Mouse (Mus musculus) heart, embryonic 13.5 days (tissue): ENCODE data around the gene Slc1a7. TPM values are rescaled to one million over a fixed set of nuclear protein-coding genes. Genes with fewer than 3 reads are reported as not detected.

Experiments
- ATAC-seq: fragments of 200-750 bp; cut with Nextera tagmentation; 2 replicates; pipeline ENCODE4 v1.8.0; 2017; ENCODE audit warnings: moderate TSS enrichment; ENCODE audit not compliant: insufficient number of reproducible peaks, low FRiP score, low TSS enrichment; ENCODE audit errors: extremely low read depth
- H3K27ac ChIP-seq: fragments of 300-500 bp; sonication (generic); replicated peaks from 2 replicates; pipeline ENCODE4 v1.5.1; 2015; ENCODE audit warnings: moderate library complexity, mild to moderate bottlenecking, inconsistent platforms
- H3K27me3 ChIP-seq: fragments of 300-500 bp; sonication (generic); replicated peaks from 2 replicates; pipeline ENCODE4 v1.6.1; 2015; ENCODE audit warnings: mild to moderate bottlenecking, inconsistent platforms
- H3K36me3 ChIP-seq: fragments of 300-500 bp; sonication (generic); 2 replicates; pipeline ENCODE4 v1.6.1; 2015; ENCODE audit warnings: mild to moderate bottlenecking, inconsistent platforms
- H3K4me1 ChIP-seq: fragments of 300-500 bp; sonication (generic); 2 replicates; pipeline ENCODE4 v1.6.1; 2015; ENCODE audit warnings: inconsistent platforms
- H3K4me2 ChIP-seq: fragments of 300-500 bp; sonication (generic); 2 replicates; pipeline ENCODE4 v1.6.1; 2015; ENCODE audit warnings: inconsistent platforms, mild to moderate bottlenecking, moderate library complexity
- H3K4me3 ChIP-seq: fragments of 300-500 bp; sonication (generic); 2 replicates; pipeline ENCODE4 v1.5.1; 2015; ENCODE audit warnings: moderate library complexity, mild to moderate bottlenecking, inconsistent platforms
- H3K9ac ChIP-seq: fragments of 300-500 bp; sonication (generic); 2 replicates; pipeline ENCODE4 v1.6.1; 2015; ENCODE audit warnings: inconsistent platforms, mild to moderate bottlenecking, moderate library complexity
- H3K9me3 ChIP-seq: fragments of 300-500 bp; sonication (generic); 2 replicates; pipeline ENCODE4 v1.6.1; 2016; ENCODE audit warnings: inconsistent platforms
- WGBS: fragments of 180-500 bp; shearing (Covaris S2); methylation state at CpG from one replicate; pipeline ENCODE4 v1.1.7; 2015; ENCODE audit warnings: mixed read lengths; 5-methylcytosine and 5-hydroxymethylcytosine counted together
- polyA plus RNA-seq: library from polyadenylated mRNA; unstranded; fragments of >200 nt; fragmentation: Nextera tagmentation; extraction: Ambion mirVana; gene quantifications from 2 replicates; pipeline ENCODE4 v1.2.1, GENCODE M21; 2015

The Slc1a7 gene
- polyA plus RNA-seq, 1 experiment from 2014 or later, result not detected

DNA sequence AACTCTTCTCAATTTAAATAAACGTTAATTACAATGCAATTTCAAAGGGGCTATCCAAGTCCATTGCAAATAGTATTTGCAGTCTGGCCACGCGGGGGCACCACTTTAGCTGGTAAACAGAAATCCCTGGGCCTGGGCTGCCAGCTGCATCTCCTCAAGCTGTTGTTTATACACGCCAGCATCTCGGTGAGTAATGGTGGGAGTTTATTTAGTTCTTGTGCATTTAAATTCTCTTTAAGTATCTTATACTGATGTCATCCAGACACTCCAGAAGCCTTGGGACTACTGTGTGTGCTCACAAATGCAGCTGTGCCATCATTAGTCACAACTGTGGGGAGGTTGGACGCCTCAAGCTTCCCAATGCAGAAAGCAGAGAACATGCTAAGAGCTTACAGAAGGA, 30.8 kb upstream of the Slc1a7 start:
- Histone ChIP-seq H3K4me1 (no peaks in the 10 kb centered on the region), H3K4me2 (no peak overlapping the region), H3K4me3 (no peak overlapping the region), H3K27ac (no peak overlapping the region), H3K9ac (no peak overlapping the region), H3K27me3 (no peaks in the 10 kb centered on the region; the same call in 1 of the 2 replicates), H3K9me3 (no peaks in the 10 kb centered on the region), H3K36me3 (no peaks in the 10 kb centered on the region)
- 21% methylated on average over 6 of the region's 6 CpGs for WGBS
- no peak for ATAC-seq

DNA sequence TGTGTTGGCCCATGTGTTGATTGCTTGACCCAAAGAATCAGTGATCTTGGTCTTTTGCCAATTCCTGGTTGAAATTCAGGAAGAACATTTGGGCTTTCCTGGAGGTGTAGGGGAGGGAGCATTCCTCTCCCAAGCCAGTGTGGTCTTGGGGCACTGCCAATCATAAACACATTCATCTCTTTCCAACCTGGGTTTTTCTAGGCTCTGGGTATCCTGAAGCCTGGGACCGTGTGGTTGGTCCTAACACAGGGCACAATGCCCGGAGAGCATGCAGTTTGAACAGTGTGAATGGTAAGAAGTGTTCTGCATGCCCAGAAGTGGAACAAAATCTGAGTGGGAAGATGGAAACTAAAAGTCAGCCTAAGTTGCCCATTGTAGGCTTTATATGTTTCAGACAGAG, 30.0 kb upstream of the Slc1a7 start:
- H3K4me2 ChIP-seq, result no peak overlapping the region
- ATAC-seq, result no peak
- no peaks in the 10 kb centered on the region for H3K4me1 ChIP-seq
- no peak overlapping the region for H3K9ac ChIP-seq
- WGBS, result 73% methylated on average over 2 of the region's 2 CpGs
- no peak overlapping the region for H3K27ac ChIP-seq
- H3K4me3 ChIP-seq, result no peak overlapping the region
- H3K27me3 ChIP-seq, result no peaks in the 10 kb centered on the region; the same call in 1 of the 2 replicates
- H3K9me3 ChIP-seq, result no peaks in the 10 kb centered on the region
- no peaks in the 10 kb centered on the region for H3K36me3 ChIP-seq

DNA sequence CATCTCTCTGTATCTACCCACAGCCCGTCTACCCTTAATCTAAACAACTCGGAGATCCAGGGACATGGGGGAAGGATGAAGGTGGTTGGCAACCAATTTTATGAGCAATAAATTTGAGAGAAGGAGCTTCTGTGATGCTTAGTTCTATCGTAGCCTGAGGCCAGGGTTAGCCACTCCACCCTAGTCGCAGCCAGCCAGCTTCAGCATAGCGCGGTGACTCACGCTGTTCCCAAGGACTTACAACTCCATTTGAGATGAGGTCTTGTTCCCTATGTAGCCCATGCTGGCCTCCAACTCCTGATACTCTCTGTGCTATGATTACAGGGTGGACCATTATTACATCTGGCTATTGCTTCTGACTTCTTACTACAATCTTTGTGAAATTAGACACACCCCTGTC, 25.4 kb upstream of the Slc1a7 start:
- 85% methylated on average over 7 of the region's 7 CpGs for WGBS
- Histone ChIP-seq H3K27ac (no peak overlapping the region), H3K27me3 (no peaks in the 10 kb centered on the region; the same call in 1 of the 2 replicates), H3K4me1 (peaks cover 3% of the 10 kb centered on the region; the same call in 1 of the 2 replicates), H3K4me2 (no peak overlapping the region), H3K9me3 (no peaks in the 10 kb centered on the region), H3K36me3 (no peaks in the 10 kb centered on the region), H3K9ac (no peak overlapping the region), H3K4me3 (no peak overlapping the region)
- ATAC-seq, result no peak

DNA sequence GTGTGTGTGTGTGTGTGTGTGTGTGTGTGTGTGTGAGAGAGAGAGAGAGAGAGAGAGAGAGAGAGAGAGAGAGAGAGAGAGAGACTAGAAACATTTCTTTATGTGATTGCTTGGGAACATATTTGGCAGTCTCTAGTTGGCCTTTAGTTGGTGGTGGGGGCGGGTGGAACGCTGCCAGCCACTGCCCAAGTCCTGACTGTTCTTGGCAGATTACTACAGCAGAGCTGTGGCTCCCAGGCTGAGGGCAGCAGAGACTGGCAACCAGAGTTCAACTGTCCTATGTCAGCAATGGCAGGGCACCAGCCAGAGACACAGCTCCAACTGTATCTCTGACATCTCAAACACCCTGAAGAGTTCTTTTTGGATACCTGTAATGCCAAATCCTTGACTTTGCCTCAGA, 24.0 kb upstream of the Slc1a7 start:
- Histone ChIP-seq H3K9ac (no peak overlapping the region), H3K27ac (no peak overlapping the region), H3K4me2 (no peak overlapping the region), H3K4me1 (peaks cover 8% of the 10 kb centered on the region; the same call in 1 of the 2 replicates), H3K36me3 (no peaks in the 10 kb centered on the region), H3K4me3 (no peak overlapping the region), H3K9me3 (no peaks in the 10 kb centered on the region), H3K27me3 (no peaks in the 10 kb centered on the region; the same call in 1 of the 2 replicates)
- ATAC-seq, result no peak
- WGBS, result 53% methylated on average over 2 of the region's 2 CpGs

DNA sequence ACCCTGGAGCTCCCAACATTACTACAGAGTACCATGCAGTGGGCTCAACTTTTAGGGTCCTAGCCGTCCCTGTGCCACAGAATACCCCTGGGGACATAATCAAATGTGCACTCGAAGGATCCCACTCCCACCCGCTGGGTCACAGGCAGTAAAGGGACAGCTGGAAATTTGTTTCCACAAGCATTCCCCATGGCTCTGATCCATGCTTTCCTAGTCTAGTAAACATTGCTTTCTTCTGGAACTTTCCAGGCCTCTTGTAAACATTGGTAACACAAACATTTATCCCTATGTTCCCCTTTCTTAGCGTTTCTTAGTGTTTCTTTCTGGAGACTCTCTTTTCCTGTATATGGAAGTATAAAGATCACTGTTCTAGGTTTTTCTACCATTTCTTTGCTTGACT, 18.2 kb upstream of the Slc1a7 start:
- WGBS, result 73% methylated on average over 4 of the region's 4 CpGs
- Histone ChIP-seq H3K36me3 (no peaks in the 10 kb centered on the region), H3K27me3 (no peaks in the 10 kb centered on the region; the same call in 1 of the 2 replicates), H3K9me3 (no peaks in the 10 kb centered on the region), H3K4me3 (no peak overlapping the region), H3K4me2 (no peak overlapping the region), H3K27ac (no peak overlapping the region), H3K9ac (no peak overlapping the region), H3K4me1 (peaks cover 8% of the 10 kb centered on the region; the same call in 1 of the 2 replicates)
- ATAC-seq, result no peak

DNA sequence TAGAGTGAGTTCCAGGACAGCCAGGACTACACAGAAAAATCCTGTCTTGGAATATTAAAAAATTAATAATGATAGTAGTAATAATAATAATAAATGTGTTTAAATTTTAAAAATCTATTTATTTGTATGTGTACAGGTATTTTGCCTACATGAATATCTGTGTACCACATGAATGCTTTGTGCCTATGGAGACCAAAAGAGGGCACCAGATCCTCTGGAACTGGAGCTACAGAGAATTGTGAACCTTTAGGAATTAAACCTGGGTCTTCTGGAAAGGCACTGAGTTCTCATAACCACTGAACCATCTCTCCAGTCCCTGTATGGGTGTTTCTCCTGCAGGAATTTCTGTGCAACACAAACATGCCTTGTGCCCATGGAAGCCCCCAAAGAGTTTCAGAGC, 15.3 kb upstream of the Slc1a7 start:
- ATAC-seq, result no peak
- no peaks in the 10 kb centered on the region for H3K36me3 ChIP-seq
- H3K9me3 ChIP-seq, result no peaks in the 10 kb centered on the region
- H3K4me3 ChIP-seq, result no peak overlapping the region
- no peaks in the 10 kb centered on the region; the same call in 1 of the 2 replicates for H3K27me3 ChIP-seq
- no peak overlapping the region for H3K9ac ChIP-seq
- 0 out of 2 replicates have a peak, but pooled peaks cover 4% of the 10 kb centered on the region for H3K4me1 ChIP-seq
- no peak overlapping the region for H3K27ac ChIP-seq
- H3K4me2 ChIP-seq, result no peak overlapping the region

DNA sequence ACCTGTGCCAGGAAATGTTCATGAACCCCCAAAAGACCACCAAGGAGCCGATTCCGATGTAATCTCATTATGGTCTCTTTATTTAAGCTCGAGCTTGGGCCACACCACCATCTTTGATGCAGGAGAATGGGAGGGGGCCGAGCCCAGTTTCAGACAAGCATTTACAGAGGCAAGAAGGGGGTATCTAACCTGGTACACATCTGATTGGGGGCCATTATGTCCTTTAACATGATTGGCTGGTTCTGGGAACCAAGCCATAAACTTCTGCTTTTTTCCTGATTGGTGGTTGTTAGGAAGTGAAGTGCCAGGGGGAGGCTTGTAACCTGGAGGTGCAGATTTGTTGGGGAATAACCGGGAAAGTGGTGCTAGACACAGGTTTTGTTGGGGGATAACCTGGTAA, 12.4 kb upstream of the Slc1a7 start:
- no peaks in the 10 kb centered on the region for H3K9me3 ChIP-seq
- peaks cover 10% of the 10 kb centered on the region; the same call in 1 of the 2 replicates for H3K27me3 ChIP-seq
- no peak overlapping the region for H3K27ac ChIP-seq
- ATAC-seq, result no peak
- H3K4me1 ChIP-seq, result peaks cover 1% of the 10 kb centered on the region
- no peak overlapping the region for H3K4me2 ChIP-seq
- no peaks in the 10 kb centered on the region for H3K36me3 ChIP-seq
- H3K9ac ChIP-seq, result no peak overlapping the region
- WGBS, result 66% methylated on average over 5 of the region's 5 CpGs
- H3K4me3 ChIP-seq, result no peak overlapping the region

DNA sequence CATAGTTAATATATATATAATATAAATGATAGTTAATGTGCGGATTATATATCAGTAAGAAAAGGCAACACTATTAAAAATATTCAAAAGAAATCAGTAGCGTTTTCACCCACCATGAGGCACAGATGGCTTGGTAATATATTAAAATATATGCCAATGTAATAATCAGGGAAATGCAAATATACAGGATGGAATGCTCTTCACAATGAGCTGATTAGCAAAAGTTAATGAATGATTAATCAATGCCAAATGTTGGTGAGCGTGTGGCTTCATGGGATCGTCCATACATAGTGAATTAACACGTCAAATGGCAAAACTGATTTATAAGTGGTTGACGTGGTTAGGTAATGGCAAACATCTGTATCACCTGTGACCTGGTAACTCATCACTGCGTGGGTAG, 9.6 kb upstream of the Slc1a7 start:
- no peak overlapping the region for H3K9ac ChIP-seq
- no peak overlapping the region for H3K4me2 ChIP-seq
- peaks cover 13% of the 10 kb centered on the region; the same call in 1 of the 2 replicates for H3K27me3 ChIP-seq
- 86% methylated on average over 7 of the region's 7 CpGs for WGBS
- no peaks in the 10 kb centered on the region for H3K9me3 ChIP-seq
- H3K4me1 ChIP-seq, result peaks cover 28% of the 10 kb centered on the region
- H3K27ac ChIP-seq, result no peak overlapping the region
- ATAC-seq, result no peak
- no peaks in the 10 kb centered on the region for H3K36me3 ChIP-seq
- H3K4me3 ChIP-seq, result no peak overlapping the region

DNA sequence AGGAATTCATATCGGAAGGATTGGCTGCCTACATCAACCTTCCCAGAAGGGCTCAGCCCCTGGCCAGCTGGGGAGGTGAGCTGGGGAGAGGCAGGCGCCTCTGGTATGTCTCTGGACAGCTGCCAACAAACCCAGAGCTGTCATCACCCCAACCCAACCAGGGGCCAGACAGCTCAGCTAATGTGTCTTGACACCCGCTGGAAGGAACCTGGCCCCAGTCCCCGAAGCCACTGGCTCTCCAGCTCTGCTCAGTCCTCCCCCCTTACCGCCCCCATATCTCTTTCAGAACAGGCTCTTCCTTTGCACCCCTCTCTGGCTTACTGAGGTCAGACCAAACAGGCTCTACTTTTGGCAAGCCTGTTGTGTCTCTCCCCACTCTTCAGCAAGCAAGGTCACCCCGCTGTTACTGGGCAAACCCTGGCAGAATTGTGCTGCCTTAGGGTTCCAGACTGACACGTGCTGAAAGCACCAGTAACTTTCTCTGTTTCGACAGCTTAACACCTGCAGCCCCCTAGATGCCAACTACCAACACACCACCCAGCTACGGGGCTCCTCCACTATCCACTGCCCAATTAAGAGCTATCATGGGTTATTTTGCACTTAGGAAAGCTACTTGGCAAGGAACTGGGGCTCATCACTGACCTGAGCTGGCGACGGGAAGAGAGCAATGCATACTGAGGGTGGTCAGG, 5.9 kb upstream of the Slc1a7 start:
- peak overlapping the region; percentile 97 for H3K27ac ChIP-seq
- 11% methylated on average over 11 of the region's 11 CpGs for WGBS
- H3K9ac ChIP-seq, result 0 out of 2 replicates have a peak overlapping the region, but pooled peaks have one; percentile 44
- H3K4me1 ChIP-seq, result peaks cover 34% of the 10 kb centered on the region
- H3K9me3 ChIP-seq, result no peaks in the 10 kb centered on the region
- peak overlapping the region; percentile 18; the same call in 1 of the 2 replicates for H3K4me2 ChIP-seq
- H3K27me3 ChIP-seq, result peaks cover 13% of the 10 kb centered on the region; the same call in 1 of the 2 replicates
- ATAC-seq, result peak; percentile 90
- H3K4me3 ChIP-seq, result no peak overlapping the region
- no peaks in the 10 kb centered on the region for H3K36me3 ChIP-seq

DNA sequence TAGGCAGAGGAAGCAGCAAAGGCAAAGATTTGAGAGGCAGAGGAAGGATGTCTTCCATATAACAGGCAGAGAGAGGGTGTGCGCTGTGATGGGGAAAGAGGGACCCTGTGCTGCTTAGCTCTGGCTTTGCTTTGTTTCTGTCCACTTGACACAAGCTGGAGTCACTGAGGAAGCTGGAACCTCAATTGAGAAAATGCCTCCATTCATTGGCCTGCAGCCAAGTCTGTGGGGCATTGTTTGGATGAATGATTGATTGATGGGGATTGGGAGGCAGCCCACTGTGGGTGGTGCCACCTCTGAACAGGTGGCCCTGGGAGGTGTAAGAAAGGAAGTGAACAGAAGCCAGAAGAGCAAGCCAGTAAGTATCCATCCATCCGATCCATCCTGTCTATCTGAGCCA, 5.3 kb upstream of the Slc1a7 start:
- no peak overlapping the region for H3K4me3 ChIP-seq
- H3K27ac ChIP-seq, result peak overlapping the region; percentile 97
- H3K4me1 ChIP-seq, result peaks cover 34% of the 10 kb centered on the region
- H3K9ac ChIP-seq, result no peak overlapping the region
- WGBS, result 76% methylated on average over 2 of the region's 2 CpGs
- H3K4me2 ChIP-seq, result 0 out of 2 replicates have a peak overlapping the region, but pooled peaks have one; percentile 18
- ATAC-seq, result no peak
- H3K27me3 ChIP-seq, result peaks cover 13% of the 10 kb centered on the region; the same call in 1 of the 2 replicates
- H3K36me3 ChIP-seq, result no peaks in the 10 kb centered on the region
- no peaks in the 10 kb centered on the region for H3K9me3 ChIP-seq

DNA sequence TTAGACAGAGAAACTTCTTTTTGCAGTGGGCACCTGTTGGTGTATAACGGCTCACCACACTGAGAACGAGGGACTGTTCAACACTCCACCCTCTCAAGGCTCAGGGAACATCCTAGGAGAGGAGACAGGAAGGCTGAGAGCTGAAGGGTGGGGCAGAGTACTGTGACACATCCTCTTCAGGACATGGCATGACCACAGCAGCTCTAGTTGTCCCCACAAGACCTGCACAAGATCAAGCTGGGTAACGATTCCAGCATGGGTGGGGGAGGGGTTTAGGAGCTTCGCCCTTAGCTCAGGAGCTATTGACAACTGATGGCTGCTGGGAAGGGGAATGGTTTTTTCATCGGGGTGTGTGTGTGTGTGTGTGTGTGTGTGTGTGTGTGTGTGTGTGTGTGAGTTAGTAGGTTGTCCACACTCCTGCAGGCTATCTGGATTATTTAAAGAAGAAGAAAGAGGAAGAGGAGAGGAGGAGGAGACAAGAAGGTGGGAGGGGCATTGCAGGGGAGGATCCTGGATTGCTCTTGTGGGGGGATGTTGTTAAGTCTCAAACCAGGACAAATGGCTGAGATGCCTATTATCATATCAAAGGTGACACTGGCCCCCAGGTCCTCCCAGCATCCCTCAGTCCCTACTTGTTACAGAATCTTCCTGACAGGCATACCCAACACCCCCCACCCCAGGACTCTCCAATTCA, 1.6 kb upstream of the Slc1a7 start:
- no peak overlapping the region for H3K9ac ChIP-seq
- H3K4me1 ChIP-seq, result peaks cover 28% of the 10 kb centered on the region
- ATAC-seq, result no peak
- no peak overlapping the region for H3K4me2 ChIP-seq
- WGBS, result 33% methylated on average over 5 of the region's 5 CpGs
- H3K36me3 ChIP-seq, result no peaks in the 10 kb centered on the region
- no peaks in the 10 kb centered on the region for H3K9me3 ChIP-seq
- no peak overlapping the region for H3K4me3 ChIP-seq
- peaks cover 13% of the 10 kb centered on the region for H3K27me3 ChIP-seq
- H3K27ac ChIP-seq, result no peak overlapping the region
